Mouse (Mus musculus) heart, postnatal 0 days (tissue): ENCODE data around the gene Ankrd26.

Experiments used
- CTCF ChIP-seq: IDR thresholded peaks from 2 replicates; pipeline ENCODE4 v1.5.1; 2016; ENCODE audit warnings: antibody characterized with exemption, control low read depth, low read depth
- EP300 ChIP-seq: IDR thresholded peaks from 2 replicates; pipeline ENCODE4 v1.6.1; 2016; ENCODE audit warnings: antibody characterized with exemption, low read depth

DNA sequence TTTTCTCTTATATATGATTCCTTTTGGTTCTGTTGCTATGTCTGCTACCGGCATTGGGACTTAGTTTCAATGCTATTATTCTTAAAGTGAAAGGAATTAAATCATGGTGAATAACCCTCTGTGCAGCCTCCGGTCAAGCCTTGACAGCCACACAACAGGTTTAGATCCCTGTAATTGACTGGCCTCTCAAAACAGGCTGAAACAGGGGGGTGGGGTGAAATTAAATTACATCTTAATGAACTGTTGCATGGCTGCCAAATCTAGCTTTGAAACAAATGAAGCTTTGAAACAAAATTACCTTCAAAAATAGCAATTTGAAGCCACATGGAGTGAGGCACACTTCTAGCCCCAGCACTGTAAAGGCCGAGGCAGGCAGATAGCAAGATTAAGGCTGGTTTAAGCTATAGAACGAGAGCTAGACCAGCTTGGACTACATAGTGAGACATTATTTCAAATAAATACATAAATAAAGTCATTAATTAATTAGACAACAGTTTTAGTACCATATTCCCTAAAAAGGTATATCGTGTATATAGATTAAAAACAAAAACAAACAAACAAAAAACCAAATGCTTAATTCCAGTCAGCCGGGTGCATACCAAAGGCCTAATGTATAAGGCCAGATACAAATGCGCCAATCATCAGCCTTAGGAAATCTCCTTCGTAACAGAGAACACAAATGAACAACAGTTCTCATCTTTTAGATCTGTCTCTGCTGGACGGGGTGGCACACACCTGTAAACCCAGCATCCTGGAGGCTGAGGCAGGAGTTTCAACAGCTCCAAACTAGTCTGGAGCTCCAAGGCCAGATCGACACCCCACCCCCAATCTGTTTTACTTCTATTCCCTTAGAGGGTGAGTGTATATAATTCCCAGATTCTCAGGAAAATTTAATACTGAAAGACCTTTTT lies 83.9 kb downstream of the Ankrd26 start:
- TF ChIP-seq EP300: no peak
- no peak for TF ChIP-seq CTCF
